Mouse (Mus musculus) ES-Bruce4 (cell line): ENCODE results near the gene Ccdc137.

Source experiments
- CTCF ChIP-seq: IDR thresholded peaks from one replicate; pipeline ENCODE4 v1.8.1; 2011; ENCODE audit warnings: low read depth, low read length
- POLR2A ChIP-seq: IDR thresholded peaks from one replicate; pipeline ENCODE4 v1.8.1; 2011; ENCODE audit warnings: low read length; ENCODE audit not compliant: insufficient read depth

GRCm38 (mm10) chr11:120498226-120498625 lies 40.3 kb downstream of the Ccdc137 start:
- no peak for TF ChIP-seq POLR2A
- TF ChIP-seq CTCF: no peak
